Mouse (Mus musculus) WW6 (cell line): Measurements from ENCODE around the gene Tmem222.

Experiments used
- DNase-seq: peaks from one replicate; pipeline ENCODE4 v3.0.0-alpha.2; 2013; ENCODE audit warnings: low read depth, low spot score

The Tmem222 gene

DNA sequence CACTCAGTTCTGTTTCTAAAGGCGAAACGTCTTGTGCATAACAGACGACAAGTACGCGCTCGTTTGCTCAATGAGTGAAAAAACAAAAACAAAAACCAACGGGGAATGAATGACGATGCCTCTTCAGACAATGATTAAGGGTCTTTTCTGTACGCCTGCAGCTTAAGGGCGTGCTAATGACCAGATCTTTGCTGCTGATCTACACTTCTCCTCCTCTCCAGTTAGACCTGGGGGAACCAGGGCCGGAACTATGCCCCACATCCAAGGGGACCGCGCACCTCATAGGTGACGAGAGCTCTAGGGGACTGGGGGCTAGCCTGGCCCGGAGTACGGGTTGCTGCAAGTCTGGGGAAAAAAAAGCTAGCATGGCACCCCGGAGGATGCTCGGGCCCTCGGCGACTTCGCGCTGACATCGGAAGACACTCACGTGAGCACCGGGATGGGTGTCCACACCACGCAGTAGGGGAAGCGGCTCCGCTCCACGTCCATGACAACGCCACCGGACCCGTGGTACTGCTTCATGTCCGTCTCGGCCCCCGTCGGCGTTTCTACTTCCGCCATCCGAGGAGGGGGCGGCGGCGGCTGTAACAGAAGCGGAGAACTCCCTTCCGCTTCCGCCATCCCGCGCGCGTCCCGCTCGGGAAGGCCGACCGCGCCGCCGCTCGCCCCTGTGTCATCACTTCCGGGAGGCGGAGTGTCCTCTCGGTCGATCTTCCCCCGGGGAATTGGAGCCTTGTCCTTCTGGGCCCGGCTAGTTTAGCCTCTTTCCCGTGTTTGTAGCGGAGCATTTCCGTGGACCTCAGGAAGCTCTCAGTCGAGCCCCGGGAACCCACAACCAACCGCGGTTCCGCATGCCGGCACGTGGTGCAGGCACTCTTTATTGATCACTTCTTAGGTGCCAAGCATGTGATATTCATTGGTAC, at the start of gene Tmem222:
TSS of gene Tmem222 (minus strand) at position 689 of the 923 bp plus-strand sequence.
- peak; percentile 89 for DNase-seq

DNA sequence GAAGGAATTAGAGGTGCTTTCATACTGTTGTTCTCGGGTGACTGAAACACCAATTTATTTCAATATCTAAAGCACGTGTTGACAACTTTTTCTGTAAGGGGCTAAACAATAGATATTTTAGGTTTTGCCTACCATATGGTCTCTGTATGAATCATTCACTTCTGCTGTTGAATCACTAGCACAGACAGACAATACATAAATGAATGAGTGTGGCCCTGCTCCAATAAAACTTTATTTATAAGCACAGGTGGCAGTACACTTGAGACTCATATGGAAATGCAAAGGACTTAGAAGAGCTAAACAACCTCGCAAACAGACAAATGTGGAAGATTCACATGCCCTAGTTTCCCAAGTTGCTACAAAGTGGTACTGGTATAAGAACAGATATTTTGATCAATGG, 42.1 kb upstream of the Tmem222 start:
- DNase-seq = no peak

- no peak for DNase-seq
Observed at GRCm38 (mm10) chr4:133315991-133316390, 38.4 kb upstream of the Tmem222 start.

GRCm38 (mm10) chr4:133314896-133315295, 37.3 kb upstream of the Tmem222 start:
- no peak for DNase-seq

DNA sequence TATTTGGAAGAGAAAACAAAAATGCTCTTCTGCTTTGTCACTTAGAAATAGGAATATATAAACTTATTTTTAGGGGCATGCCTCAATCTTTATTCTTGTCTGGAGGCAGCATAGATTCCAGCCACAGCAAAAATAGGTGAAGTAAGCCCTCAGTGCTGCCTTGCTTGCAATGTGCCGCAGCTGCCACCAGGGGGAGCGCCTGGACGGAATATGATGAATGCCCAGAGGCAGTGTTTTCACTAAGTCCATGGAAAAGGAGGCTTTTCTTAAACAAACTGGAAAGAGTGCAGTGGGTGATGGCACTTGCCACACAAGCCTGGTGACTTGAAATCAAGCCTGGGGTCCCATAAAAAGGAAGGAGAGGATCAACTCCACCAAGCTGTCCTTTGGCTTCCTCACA, 32.4 kb upstream of the Tmem222 start:
- DNase-seq = no peak

- DNase-seq = no peak
Observed at GRCm38 (mm10) chr4:133307331-133307730, 29.7 kb upstream of the Tmem222 start.

GRCm38 (mm10) chr4:133305825-133306224, 28.2 kb upstream of the Tmem222 start:
- DNase-seq = no peak

- DNase-seq = no peak
Observed at GRCm38 (mm10) chr4:133304770-133305169, 27.2 kb upstream of the Tmem222 start.

- no peak for DNase-seq
Observed at GRCm38 (mm10) chr4:133302668-133303067, 25.1 kb upstream of the Tmem222 start.

- DNase-seq = no peak
Observed at GRCm38 (mm10) chr4:133301802-133302201, 24.2 kb upstream of the Tmem222 start.

DNA sequence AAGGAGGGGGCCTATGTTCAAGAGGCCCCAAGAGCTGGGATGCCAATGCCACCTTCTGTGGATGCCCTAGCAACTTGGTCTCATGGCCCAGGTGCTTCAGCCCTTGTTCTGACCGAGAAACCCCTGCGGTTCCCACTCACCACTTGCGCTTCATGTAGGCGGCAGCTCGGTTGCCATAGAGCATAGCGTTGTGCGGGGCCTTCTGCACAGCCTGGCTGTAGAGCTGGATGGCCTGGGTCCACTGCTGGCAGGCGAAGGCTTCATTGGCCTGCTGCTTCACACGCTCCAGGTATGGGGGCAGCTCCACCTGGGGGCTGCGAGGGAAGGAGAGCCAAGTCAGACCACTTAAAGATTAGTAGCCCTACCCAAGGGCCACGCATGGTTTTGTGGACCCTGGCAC, 22.8 kb upstream of the Tmem222 start:
- no peak for DNase-seq

GRCm38 (mm10) chr4:133299701-133300100, 22.1 kb upstream of the Tmem222 start:
- DNase-seq = no peak

DNA sequence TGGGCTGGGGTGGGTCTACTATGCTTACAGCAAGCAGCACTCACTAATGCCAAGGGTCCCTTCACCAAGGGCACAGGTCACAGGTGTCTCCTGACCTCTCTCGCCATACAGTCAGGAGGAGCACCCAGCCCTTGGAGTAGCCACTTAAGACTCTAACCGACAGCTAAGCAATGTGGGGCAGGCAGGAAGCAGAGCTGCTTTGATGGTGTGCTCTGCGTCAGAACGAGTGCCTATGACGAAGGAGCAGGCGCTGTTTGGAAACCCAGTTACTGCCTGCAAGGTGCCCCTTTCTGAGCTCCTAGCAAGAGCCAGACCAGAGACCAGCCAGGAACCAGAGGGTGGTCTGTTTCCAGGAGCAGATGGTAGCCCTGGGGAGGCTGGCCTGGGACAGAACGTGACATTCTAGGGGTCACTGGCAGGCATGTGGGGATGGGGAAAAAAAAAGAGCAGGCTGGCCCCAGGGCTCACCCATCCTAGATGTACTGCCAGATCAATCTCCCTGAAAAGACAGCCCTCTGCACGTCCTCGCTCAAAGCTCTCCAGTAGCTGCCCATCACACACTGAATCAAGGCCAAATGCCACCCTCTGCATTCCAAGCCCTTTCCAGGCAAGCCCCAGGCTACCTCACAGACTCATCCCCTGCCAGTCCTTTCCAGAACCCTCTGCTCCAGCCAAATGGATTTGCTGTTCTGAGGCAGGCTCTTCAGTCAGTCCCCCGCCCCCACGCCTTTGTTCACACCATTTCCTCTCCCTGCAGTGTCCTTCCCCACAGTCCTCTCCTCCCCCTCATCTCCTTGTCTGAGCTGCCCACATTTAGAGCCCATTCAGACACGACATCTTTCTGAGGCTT, 21.1 kb upstream of the Tmem222 start:
- DNase-seq = no peak

- no peak for DNase-seq
Observed at GRCm38 (mm10) chr4:133297801-133298238, 20.2 kb upstream of the Tmem222 start.

GRCm38 (mm10) chr4:133297360-133297759, 19.8 kb upstream of the Tmem222 start:
- DNase-seq = no peak

DNA sequence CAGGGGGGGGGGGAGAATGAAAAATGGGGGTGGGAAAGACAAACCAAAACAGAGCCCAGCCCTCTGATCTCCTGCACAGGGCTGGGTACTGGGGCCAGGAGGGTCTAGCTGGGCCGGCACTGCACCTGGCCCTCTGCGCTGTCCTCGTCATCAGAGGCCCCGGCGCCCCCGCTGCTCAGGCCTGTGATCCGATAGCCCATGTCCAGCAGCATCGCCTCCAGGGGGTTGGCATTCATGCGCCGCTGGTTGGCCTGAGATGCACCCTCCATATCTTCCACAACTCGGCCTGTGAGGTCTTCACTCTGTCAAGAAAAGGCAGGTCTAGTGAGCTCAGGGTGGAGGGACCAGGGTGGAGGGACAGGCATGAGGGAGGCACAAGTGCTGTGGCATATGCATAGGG, 16.5 kb upstream of the Tmem222 start:
- DNase-seq = no peak

- DNase-seq = no peak
Observed at GRCm38 (mm10) chr4:133292901-133293843, 15.6 kb upstream of the Tmem222 start.

DNA sequence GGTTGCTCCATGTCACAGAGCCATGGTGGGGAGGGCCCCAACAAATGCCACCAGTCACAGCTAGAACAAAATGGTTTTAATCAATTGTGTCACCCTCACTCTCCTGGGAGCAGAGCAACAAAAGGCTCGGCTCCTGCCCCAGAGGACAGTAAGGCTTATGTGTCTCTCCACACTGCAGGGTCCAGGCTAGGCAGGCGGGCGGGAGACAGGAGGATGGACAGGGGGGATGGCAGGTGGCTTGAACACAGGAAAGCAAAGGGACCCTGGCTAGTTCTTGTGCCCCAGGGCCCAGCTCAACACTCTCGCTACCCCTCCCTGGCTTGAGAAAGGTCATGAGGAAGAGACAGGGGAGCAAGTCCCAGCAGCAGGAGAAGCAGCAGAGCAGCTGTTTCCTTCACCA, 14.8 kb upstream of the Tmem222 start:
- no peak for DNase-seq

GRCm38 (mm10) chr4:133291255-133291654, 13.7 kb upstream of the Tmem222 start:
- DNase-seq = no peak

DNA sequence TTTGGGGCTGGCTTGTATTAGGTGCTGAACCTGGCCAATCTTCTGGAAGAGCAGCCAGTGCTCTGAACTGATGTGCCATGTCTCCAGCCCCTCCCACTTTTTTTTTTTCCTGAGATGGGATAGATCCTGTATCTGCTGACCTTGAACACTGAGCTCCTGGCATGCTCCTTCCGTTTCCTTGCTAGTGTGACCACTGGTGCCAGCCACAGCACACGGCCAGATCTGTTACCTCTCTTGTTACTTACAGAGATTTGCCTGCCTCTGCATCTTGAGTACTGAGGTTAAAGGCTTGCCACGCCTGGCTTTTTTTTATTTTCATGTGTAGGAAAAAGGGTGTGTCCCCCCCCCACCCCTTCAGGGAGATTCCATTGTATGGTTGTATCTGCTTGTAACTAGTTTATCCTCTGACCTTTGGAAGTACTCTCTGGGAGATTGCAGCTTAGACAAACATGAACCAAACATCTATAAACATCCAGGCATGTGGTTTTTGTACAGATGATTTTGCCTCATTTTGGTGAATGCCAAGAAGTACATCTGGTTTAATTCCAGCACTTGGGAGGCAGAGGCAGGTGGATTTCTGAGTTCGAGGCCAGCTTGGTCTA, 9.0 kb upstream of the Tmem222 start:
- DNase-seq = no peak

GRCm38 (mm10) chr4:133285950-133286349, 8.4 kb upstream of the Tmem222 start:
- DNase-seq = no peak
